Mouse (Mus musculus): ENCODE results near the gene Kif4. TPM values are rescaled to one million over a fixed set of nuclear protein-coding genes. Genes with fewer than 3 reads are reported as not detected.
A peak's percentile ranks its signal among the peaks of the same experiment; 100 is the strongest.

Gene Kif4
- total RNA-seq, 2 experiments from 2014 or later, result 0.15 to 0.46 TPM

DNA sequence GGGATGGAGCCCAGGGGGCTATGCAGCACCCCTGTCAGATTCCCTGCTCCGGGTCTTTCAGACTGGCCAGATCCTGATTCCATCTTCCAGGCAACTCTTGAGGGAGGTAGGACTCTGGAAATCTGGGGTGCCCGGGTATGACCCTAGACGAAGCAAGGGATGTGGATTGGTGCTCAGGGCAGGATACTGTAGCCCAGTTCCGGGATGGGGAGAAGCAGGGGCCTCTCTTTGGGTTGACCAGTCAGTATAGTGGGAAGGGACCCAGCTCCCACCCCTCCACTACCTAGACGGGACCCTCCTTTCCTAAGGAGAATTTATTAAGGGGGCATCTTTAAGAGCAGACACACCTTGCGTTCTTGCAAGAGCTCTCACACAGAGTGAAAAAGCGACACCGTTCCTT lies 104.7 kb downstream of the Kif4 start:
- no peak for DNase-seq

DNA sequence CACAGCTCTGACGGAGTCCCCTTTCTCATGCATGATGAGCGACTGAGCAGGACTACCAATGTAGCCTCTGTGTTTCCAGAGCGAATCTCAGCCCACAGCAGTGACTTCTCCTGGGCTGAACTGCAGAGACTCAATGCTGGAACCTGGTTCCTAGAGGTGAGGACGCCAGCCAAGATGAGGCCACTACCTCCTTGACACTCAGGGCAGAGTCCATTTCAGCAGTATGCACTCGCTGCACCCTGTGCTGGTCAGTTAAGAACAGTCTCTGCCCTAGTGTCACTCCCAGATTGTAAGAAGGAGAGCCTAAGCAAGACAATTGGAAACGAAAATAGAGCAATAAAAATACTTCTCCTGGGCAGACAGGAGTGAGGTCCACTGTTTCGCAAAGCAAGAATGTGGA lies 108.8 kb downstream of the Kif4 start:
- no peak for DNase-seq

DNA sequence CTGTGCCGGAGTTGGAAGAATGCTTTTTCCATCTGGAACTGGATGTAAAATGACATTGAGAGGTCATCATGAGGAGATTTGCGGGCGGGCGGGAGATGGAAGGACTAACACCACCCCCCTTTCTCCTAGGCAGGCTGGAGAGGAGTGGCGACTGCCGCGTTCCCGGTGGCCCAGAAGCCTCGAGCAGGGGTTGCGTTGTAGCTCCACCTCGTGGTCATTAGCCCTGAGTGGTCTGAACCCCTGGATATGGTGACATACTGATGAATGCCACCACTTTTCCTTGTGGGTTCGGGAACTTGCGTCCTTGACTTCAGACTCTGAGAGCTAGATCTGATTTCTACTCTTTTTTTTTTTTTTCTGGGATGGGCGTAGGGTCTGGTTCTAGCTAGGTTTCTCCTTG lies 113.4 kb downstream of the Kif4 start:
- DNase-seq, result peak; percentile 28

DNA sequence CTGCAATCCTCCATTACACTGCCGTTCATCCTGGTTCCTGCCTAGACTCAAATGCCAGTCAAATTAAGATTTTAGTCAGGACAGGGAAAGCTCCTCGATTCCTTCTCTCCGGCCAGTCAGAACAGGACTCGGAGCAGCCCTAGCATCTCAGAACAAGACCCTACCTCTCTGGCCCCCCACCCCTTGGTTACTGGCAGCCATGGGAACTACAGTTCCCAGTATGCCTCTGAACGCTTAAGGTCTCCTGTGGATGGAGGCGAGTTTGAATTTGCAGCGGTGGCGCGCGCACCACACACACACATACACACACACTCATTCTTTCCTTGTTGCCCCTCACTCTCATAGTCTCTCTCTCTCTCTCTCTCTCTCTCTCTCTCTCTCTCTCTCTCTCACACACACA lies 113.9 kb downstream of the Kif4 start:
- DNase-seq, result no peak

DNA sequence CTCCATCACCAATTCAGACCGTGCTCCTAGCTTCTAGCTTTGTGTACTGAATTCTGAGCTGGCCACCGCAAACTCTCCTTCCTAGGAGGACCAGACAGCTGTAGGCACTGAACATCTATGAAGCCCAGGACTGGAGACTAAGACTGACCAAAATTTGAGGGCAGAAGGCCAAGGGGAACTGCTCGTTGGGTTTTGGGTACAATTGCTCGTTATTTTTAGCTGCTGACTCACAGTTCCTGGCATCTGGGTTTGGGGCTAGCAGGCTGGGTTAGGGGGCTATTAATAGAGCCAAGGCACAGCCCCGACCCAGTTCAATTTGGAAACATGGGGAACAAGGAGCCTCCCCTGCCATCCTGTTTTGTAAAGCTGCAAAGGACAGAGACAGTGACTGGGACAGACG lies 115.2 kb downstream of the Kif4 start:
- peak; percentile 14 for DNase-seq

DNA sequence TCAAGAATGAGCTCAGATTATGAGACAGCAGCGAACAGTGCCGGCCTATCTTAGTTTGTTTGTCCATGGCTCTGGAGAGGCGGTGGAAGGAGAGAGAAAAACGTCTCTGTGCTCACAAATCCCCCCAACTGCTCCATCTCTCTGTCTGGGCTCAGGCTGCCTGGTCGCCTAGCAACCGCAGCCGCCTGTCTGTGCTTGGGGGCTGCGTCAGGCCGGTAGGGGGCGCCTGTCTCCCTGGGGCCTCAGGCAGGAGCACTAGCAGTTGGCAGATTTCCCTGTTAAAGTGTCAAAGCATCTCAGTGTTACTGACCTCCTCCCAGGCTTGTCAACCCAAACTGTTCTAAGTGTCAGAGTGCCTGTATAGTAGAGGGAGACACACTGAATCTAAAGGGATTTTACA lies 116.4 kb downstream of the Kif4 start:
- peak; percentile 26 for DNase-seq

DNA sequence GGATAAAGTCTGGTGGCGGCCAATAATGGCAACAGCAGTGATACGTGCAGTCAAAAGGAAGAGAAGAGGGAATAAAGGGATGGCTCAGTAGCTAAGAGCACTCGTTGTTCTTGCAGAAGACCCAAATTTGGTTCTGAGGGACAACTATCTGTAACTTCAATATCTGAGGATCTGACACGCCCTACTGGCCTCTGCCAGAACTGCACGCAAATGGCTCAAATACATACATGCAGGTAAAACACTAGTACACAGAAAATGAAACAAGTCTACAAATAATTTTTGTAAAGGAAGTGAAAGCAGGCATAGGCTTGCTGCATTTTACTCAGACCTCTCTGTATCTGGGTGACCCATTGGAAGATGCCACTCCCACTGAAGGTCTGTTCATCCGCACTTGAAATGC lies 140.3 kb downstream of the Kif4 start:
- no peak for DNase-seq

DNA sequence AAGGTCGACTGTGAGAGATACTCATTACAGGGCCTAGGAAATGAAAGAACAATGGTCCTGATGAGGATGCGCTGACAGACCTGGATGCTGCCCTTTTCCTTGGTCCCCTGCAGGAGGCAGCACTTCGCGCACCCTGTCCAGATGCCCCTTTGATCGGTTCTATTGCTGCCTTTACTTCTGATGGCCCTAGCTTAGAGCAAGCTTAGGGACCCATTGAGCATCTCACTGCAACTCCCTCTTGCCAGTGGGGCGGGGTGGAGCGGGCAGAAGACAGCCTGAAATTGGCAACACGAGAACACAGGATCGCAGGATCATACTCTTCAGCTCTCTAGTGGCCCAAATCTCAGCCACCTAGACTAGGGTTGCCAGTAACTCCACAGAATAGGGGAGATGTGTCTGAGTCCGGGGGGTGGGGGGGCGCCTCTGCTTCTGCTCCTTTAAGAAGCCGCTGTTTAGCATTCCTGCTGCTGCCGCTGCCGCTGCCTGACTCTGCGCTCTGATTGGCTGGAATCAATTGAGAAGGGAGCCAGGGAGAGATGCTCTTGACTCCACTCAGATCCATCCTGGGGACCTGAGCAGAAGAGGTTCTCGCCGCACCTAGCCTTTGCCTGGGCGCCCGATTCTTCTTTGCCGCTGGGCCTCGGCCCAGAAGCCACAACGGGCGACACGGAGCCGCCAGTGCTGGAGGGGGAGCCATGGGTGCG lies 141.8 kb downstream of the Kif4 start, which contains the start of gene Dlg3:
Gene Dlg3, plus strand, starts transcription at position 542 of the 704 bp plus-strand sequence.
- DNase-seq, result peak; percentile 13

DNA sequence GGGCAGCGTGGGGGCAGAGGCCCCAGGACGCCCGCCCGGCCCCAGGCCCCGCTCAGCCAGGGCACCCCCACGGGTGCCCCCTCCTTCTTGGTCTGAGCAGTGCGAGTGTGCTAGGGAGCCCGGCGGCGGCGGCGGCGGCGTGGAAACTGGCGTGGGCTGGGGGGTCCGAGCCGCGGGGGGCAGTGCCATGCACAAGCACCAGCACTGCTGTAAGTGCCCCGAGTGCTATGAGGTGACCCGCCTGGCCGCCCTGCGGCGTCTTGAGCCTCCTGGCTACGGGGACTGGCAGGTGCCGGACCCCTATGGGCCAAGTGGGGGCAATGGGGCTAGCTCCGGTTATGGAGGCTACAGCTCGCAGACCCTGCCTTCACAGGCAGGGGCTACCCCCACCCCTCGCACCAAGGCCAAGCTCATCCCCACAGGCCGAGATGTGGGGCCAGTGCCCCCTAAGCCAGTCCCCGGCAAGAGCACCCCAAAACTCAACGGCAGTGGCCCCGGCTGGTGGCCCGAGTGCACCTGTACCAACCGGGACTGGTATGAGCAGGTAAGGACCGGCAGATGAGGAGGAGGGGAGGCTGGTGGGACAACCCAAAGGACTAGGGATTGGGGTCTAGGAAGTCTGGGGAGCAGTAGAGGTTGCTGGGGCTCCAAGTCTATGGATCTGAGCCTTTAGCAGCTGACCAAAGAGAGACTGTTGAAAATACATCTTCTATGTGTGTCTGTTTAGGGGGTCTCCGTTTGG lies 142.5 kb downstream of the Kif4 start:
- no peak for DNase-seq

DNA sequence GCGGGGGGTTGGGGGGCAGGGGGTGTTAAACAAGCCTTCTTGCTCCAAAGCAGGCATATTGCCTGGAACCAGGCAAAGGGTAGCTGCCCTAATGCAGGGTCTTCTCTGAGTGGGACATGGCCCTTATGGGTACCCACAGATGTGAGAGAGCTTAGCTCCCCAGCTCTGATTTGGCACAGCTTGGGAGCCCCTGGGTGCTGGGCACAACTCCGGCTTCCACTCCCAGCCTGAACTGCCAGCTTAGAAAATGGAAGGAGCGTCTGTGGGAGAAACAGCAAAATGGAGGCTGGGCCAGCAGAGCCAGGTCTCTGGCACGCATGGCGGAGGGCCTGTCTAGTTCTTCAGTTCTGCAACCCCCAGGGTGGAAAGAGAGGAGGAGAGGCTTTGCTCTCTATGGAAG lies 143.7 kb downstream of the Kif4 start:
- DNase-seq, result no peak

DNA sequence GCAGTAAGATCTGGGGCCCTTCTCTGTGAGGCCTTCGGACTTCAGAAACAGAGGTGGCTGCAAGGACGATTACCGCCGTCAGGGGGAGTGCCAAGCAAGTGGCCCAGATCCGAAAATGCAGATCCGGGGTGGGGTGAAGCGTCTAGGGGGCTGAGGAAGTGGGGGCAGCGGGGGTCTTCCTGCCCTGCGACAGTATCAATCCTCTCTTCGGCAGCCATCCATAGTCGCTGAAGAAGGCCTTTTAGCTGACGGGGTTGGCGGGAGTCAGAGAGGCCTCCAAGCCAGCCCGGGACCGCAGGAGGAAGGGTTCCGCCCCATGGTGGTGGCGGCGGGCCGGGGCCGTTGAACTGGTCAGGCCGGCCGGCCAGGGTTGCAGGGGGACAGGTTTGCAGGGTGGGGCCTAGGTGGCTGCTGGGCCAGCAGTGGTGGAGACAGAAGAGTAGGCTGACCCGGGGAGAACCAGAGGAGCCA lies 148.8 kb downstream of the Kif4 start:
- peak; percentile 50 for DNase-seq

DNA sequence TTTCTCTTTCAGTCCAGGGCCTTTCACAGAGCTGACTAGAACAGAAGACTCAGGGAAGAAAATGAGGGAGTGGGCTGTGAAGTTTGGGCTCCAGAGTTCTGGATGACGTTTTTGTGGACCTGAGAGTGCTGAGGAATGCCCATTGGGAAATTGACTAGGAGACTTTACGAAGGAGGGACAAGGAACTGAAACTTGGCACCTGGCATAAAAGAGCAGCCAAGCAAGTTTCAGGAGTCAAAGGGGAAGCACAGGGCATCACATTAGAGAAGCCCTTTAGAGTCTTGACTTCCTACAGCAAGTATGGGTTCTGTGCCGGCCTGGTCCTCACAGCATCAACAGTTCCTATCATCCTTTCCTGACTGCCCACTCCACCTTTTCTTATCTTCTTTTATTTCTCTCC lies 149.9 kb downstream of the Kif4 start:
- DNase-seq, result no peak

DNA sequence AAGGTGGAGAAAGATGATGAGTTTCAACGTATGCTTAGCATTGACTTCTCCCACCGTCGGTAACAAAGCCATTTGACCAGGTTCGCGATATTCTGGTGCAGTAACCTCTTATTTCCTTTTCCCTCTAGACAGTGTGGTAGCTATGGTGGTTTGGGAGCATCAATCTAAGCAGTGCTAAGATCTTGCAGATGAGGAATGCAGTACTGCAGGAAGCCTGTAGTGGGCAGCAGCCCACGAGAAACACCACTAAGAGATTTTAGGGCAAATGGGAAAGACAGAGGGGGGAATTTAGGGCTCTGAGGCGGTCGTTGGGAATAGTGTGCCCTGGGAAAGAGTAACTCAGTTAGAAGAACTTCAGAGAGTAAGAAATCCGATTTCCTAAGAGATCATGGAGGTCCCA lies 151.0 kb downstream of the Kif4 start:
- no peak for DNase-seq

Other genes starting within 250 kb of the Kif4 start
- not detected for gene Otud6a, start 196.7 kb upstream of the Kif4 start, total RNA-seq (2021)
- under 1 TPM in 1 of 2 experiments, not detected in 1; 0.13 TPM for gene Awat2, start 183.0 kb upstream of the Kif4 start, total RNA-seq (2021)
- 10 to 100 TPM; 30.5 to 36.0 TPM for gene Igbp1, start 131.4 kb upstream of the Kif4 start, total RNA-seq (2021)
- under 1 TPM; 0.11 to 0.20 TPM for gene Dgat2l6, start 100.9 kb upstream of the Kif4 start, total RNA-seq (2021)
- gene Awat1, start 53.5 kb upstream of the Kif4 start, total RNA-seq (2021), result not detected
- gene P2ry4, start 30.9 kb upstream of the Kif4 start, total RNA-seq (2021), result not detected
- not detected for gene Arr3, start 20.2 kb upstream of the Kif4 start, total RNA-seq (2021)
- 10 to 100 TPM; 16.6 to 16.7 TPM for gene Pdzd11, start 831 bp downstream of the Kif4 start, total RNA-seq (2021)
- gene Gdpd2, start 104.1 kb downstream of the Kif4 start, total RNA-seq (2021), result not detected
- gene Dlg3, start 142.0 kb downstream of the Kif4 start, total RNA-seq (2021), result 1 to 10 TPM; 1.1 TPM

Data from gastrocnemius, postnatal 25 days (tissue).